Mouse (Mus musculus): ENCODE measurements around the gene Gna11. TPM values are rescaled to one million over a fixed set of nuclear protein-coding genes. Genes with fewer than 3 reads are reported as not detected.

The Gna11 gene
- polyA plus RNA-seq, 1 experiment from 2014 or later, result 76.3 TPM

DNA sequence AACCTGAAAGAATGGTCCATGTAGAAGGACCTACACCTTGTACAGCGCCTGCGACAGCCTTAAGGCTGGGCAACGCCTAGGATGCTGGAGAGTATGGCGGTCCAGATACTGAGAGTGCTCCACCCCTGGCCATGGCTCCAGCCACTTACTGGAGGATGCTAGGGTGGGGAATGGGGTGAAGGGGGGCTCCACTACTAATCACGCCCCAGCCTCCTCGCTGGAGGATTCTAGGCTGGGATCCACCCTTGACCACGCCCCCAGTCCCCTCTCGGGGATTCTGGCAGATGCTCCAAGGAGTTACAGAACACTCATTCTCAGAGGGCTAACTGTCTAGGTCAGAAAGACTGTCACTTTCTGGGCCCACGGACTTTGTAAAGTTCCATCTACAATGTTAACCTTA lies 28.0 kb upstream of the Gna11 start:
- H3K4me1 ChIP-seq, result peaks cover 67% of the 10 kb centered on the region
- no peak for ATAC-seq (ENCODE audit: low FRiP score)
- H3K4me3 ChIP-seq, result no peak overlapping the region
- no peaks in the 10 kb centered on the region for H3K36me3 ChIP-seq
- H3K27ac ChIP-seq, result no peak overlapping the region
- no peak overlapping the region for H3K9ac ChIP-seq
- H3K27me3 ChIP-seq, result peaks cover 65% of the 10 kb centered on the region
- 0 out of 2 replicates have a peak overlapping the region, but pooled peaks have one; percentile 63 for H3K4me2 ChIP-seq (replicated peaks)
- no peaks in the 10 kb centered on the region for H3K9me3 ChIP-seq (replicated peaks)
- WGBS, result 9% methylated on average over 9 of the region's 9 CpGs

DNA sequence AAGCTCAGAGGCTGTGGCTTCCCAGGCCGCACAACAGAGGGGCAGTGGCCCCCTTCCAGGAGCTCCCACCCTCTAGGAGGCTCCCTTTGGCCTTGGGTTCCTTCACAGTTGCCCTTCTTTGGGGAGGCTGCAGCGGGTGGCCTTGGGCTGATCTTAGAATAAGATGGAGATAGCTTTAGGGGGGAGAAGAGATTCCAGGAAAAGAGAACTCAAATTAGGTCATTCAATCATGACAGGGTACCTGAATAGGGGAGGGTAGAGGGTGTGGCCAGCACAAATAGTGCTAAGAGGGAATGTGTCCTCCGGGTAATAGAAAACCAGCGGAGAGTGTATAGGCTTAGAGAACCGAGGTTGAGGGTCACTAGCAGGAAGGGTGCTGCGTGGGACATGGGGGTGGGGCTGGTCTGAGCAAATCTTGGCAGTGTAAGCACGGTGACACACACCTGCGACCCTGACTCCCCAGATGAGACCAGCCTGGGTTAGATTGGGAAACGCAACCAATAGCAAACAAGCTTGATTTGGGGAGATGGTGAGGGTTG lies 27.2 kb upstream of the Gna11 start:
- peak; percentile 3 for ATAC-seq (ENCODE audit: low FRiP score)
- Histone ChIP-seq H3K4me3 (peak overlapping the region; percentile 17; the same call in 1 of the 2 replicates), H3K27ac (peak overlapping the region; percentile 62), H3K9me3 (replicated peaks) (no peaks in the 10 kb centered on the region), H3K9ac (no peak overlapping the region), H3K27me3 (peaks cover 65% of the 10 kb centered on the region), H3K4me2 (replicated peaks) (peak overlapping the region; percentile 63), H3K4me1 (peaks cover 67% of the 10 kb centered on the region), H3K36me3 (no peaks in the 10 kb centered on the region)
- under 1% methylated on average over 9 of the region's 9 CpGs for WGBS

DNA sequence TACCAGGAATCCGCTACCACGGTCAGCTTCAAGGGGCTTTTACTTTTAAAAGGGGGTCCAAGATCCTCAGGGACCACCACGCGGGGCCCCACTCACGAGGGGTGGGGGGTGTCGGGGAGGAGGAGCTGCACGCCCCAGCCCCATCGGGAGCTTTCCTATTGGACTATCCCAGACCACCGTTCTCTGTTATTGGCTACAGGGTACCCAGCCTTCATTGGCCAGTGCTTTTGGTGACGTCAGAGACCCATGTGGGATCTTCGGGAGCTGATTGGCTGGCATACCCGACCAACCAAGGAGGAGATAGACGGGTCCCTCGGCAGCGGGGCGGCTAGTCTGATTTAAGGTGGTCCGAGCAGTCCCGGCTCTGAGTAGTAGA lies 26.5 kb upstream of the Gna11 start:
- no peaks in the 10 kb centered on the region for H3K9me3 ChIP-seq (replicated peaks)
- WGBS, result under 1% methylated on average over 18 of the region's 18 CpGs
- H3K36me3 ChIP-seq, result no peaks in the 10 kb centered on the region; the same call in 1 of the 2 replicates
- ATAC-seq (ENCODE audit: low FRiP score), result peak; percentile 88
- peak overlapping the region; percentile 87 for H3K27ac ChIP-seq
- H3K9ac ChIP-seq, result no peak overlapping the region
- H3K4me1 ChIP-seq, result peaks cover 67% of the 10 kb centered on the region
- peak overlapping the region; percentile 63 for H3K4me2 ChIP-seq (replicated peaks)
- H3K4me3 ChIP-seq, result peak overlapping the region; percentile 33
- peaks cover 65% of the 10 kb centered on the region for H3K27me3 ChIP-seq

DNA sequence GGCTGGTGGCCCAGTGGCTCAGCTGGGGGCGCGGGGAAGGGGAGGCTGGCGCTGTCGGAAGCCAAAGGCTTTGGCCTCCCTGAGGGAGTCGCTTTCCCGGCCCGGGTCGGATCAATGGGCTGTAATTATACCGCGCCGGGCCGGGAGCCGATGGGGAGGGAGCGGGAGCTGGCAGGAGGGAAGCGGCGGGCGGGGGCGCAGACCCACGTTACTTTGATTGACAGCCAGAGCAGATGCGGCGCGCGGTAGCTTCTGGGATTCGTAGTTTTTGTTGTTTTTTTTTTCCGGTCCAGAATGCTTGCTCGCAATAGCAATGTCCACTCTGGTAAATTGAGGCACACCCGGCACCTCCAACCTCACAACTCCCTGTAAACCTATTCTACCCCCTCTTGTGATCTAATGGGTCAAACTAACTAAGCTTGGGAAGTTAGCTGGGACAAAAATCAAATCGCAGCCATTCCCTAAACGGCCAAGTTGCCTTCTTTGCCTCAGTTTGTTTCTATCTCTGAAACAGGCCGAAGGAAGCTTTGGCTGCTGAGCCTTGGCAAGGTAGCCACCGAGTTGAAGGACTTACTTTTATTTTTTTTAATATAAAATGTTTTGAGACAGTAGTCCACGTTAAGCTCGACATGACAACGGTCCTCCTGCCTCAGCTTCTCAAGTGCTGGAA lies 26.0 kb upstream of the Gna11 start:
- ATAC-seq (ENCODE audit: low FRiP score), result peak; percentile 73
- Histone ChIP-seq H3K27me3 (peaks cover 65% of the 10 kb centered on the region), H3K9ac (no peak overlapping the region; the same call in 1 of the 2 replicates), H3K4me2 (replicated peaks) (peak overlapping the region; percentile 63), H3K9me3 (replicated peaks) (no peaks in the 10 kb centered on the region), H3K36me3 (peaks cover 4% of the 10 kb centered on the region), H3K4me3 (peak overlapping the region; percentile 33), H3K27ac (peak overlapping the region; percentile 87), H3K4me1 (peaks cover 63% of the 10 kb centered on the region)
- under 1% methylated on average over 33 of the region's 34 CpGs for WGBS

DNA sequence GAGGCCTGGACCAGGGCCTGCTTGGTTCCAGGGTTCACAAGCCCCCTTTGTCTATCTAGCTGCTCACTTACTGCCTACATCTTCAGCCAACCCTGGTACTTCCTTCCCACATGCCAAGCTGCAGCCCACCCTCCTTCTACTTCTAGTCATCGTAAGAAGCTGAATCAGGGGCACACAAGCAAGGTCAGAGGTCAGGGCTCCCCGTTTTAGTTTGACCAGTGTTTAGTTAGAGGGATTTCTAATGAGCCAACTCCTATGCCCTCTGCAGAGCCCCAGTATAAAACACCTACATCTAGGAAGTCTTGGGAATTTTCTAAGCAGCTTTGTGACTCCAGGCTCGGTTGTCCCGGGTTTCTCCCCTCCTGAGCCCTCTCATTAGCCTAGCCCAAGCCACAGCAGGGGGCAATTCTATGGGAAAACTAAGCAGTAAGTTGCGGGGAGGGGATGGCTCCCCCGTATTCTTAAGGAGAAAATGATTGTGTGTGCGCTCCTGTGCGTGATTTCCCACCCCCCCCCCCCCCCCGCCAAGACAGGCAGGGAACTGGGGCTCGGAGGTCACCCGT lies 25.3 kb upstream of the Gna11 start:
- Histone ChIP-seq H3K36me3 (peaks cover 11% of the 10 kb centered on the region), H3K4me2 (replicated peaks) (peak overlapping the region; percentile 63), H3K4me1 (peaks cover 59% of the 10 kb centered on the region), H3K27ac (peak overlapping the region; percentile 87), H3K9ac (no peak overlapping the region; the same call in 1 of the 2 replicates), H3K27me3 (peaks cover 65% of the 10 kb centered on the region), H3K4me3 (peak overlapping the region; percentile 33), H3K9me3 (replicated peaks) (no peaks in the 10 kb centered on the region)
- ATAC-seq (ENCODE audit: low FRiP score), result peak; percentile 30
- under 1% methylated on average over 10 of the region's 11 CpGs for WGBS

DNA sequence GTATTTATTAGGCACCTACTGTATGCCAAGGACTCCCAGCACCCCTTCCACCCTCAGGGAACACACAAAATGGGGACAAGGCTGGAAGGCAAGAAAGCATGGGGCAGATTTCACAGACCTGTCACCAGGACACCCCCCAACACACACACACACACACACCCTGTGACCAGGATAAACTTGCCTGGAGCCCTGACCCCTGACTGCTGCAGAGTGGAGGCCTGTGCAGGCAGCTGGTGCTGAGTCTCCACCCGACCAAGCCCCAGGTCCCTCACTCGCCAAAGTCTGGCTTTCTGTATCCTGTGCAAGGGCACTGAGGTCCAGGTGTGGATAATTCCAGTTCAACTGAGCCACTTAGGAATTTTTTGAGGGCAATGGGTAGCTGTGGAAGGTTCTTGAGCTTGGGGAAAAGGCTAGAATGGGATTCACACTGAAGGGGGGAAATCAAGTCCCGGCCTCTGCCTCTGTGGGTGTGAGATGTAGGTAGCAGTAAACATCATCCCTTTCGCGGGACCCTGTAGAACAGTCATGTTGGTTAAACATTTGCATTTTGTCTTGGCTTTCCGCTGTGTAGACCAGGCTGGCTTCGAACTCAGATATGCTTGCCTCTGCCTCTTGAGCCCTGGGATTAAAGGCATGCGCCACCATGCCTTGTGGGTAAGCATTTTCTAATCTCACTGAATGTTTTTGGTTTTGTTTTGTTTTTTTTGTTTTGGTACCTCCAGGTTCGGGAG lies 24.7 kb upstream of the Gna11 start:
- peaks cover 60% of the 10 kb centered on the region for H3K4me1 ChIP-seq

DNA sequence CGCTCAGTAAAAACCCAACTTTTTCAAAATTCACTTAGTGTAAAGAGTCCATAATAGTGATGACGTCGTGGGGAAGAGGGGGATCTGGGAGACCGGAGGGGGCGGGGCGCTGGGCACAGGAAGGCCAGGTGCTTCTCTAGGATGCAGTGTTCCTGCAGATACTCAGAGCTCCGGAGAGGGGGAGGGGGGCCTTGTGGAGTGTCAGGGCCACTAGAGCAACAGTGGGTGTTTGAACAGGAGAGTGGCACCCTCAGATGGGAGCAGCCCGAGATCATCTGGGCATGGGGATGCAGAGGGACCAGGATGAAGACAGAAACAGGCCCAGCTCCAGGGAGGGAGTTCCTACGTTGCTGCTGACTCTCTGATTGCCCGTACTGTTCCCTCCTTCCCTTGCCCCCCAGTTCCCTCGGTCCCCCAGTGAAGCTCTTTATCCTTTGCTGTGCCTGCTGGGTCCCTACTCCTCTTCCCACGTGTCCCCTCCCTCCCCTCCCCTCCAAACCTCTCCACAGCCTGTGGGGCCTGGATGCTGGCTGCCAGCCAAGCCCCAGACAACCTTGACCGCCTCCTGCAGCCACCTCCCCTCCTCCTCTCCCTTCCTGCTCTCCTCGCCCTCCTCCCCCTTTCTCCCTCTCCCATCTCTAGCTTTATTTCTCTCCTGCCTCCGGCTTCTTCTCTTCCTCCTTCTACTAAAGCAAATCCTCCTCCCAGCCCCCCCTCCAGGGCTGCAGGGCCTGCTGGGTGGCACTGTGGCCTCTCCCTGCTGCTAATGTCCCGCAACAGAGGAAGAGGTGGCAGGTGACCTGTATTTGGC lies 23.6 kb upstream of the Gna11 start:
- H3K4me1 ChIP-seq, result peaks cover 63% of the 10 kb centered on the region
- ATAC-seq (ENCODE audit: low FRiP score), result 0 out of 2 replicates have a peak, but pooled peaks have one; percentile 4
- H3K27me3 ChIP-seq, result peaks cover 63% of the 10 kb centered on the region
- 11% methylated on average over 16 of the region's 16 CpGs for whole genome bisulfite sequencing
- H3K4me3 ChIP-seq, result no peak overlapping the region
- no peaks in the 10 kb centered on the region for H3K9me3 ChIP-seq (replicated peaks)
- peak overlapping the region; percentile 28; the same call in 1 of the 2 replicates for H3K4me2 ChIP-seq (replicated peaks)
- peak overlapping the region; percentile 79 for H3K27ac ChIP-seq
- H3K36me3 ChIP-seq, result peaks cover 24% of the 10 kb centered on the region
- no peak overlapping the region for H3K9ac ChIP-seq

More for the DNA sequence above, 24.7 kb upstream of the Gna11 start:
- H3K4me2 ChIP-seq (replicated peaks), result no peak overlapping the region; the same call in 1 of the 2 replicates
- H3K4me3 ChIP-seq, result no peak overlapping the region
- H3K9me3 ChIP-seq (replicated peaks), result no peaks in the 10 kb centered on the region
- WGBS, result 41% methylated on average over 9 of the region's 9 CpGs
- H3K9ac ChIP-seq, result no peak overlapping the region
- ATAC-seq (ENCODE audit: low FRiP score), result no peak
- peak overlapping the region; percentile 79; the same call in 1 of the 2 replicates for H3K27ac ChIP-seq
- peaks cover 17% of the 10 kb centered on the region for H3K36me3 ChIP-seq
- H3K27me3 ChIP-seq, result peaks cover 69% of the 10 kb centered on the region

DNA sequence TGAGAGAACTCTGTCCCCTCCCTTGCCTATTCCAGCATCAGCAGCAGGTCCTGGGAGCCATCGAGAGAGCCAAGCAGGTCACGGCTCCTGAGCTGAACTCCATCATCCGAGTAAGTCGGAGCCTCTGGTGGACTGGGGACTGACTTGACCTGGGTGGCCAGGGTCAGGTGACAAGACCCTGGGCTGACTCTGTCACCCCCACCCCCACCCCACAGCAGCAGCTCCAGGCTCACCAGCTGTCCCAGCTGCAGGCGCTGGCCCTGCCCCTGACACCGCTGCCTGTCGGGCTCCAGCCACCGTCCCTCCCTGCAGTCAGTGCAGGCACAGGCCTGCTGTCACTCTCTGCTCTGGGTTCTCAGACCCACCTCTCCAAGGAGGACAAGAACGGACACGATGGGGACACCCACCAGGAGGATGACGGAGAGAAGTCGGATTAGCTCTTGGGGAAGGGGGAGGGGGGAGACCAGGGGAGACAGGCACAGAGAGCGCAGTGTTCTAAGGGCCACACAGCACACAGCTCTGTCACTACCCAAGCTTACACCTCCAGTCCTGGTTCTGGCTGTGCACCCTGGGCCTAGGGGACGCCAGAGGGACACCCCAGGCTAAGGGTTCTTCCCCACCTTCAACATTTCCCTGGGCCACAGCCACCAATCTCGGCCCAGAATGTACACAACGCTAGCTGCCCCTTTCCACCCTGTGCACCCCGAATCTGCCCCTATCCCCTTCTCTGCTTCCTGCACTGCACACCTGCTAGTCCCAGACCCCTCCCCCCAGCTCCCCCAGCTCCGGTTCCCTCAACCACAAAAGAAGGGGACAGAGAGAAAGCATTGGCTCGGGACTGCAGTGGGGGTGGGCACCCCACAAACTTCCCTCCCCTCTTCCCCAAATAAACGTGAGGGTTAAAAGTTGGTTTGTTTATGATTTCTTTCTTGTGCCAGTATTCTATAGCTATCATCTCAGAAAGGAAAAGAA lies 20.6 kb upstream of the Gna11 start:
- 29% methylated on average over 20 of the region's 20 CpGs for WGBS
- no peak overlapping the region for H3K9ac ChIP-seq
- H3K9me3 ChIP-seq (replicated peaks), result no peaks in the 10 kb centered on the region
- no peak overlapping the region for H3K4me2 ChIP-seq (replicated peaks)
- H3K36me3 ChIP-seq, result peaks cover 31% of the 10 kb centered on the region
- peaks cover 65% of the 10 kb centered on the region for H3K4me1 ChIP-seq
- H3K27ac ChIP-seq, result no peak overlapping the region
- no peak for ATAC-seq (ENCODE audit: low FRiP score)
- H3K27me3 ChIP-seq, result peaks cover 51% of the 10 kb centered on the region
- no peak overlapping the region for H3K4me3 ChIP-seq

DNA sequence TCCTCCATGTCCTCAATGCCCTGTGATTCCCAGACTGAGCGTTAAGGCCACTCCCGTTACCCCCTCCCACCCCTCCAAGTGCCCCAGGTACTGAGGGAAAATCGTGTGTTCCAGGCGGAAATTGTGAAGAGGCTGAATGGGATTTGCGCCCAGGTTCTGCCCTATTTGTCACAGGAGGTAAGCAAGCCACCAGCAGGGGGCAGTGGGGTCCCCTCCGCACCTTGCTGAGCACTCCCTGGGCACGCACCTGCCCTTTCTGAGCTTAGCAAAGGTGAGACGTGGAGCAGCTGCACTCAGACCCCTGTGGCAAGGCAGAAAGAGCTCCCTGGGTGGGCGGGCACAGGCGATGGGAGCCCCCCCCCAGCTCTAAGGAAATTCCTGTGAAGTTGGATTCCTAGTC lies 19.7 kb upstream of the Gna11 start:
- no peak overlapping the region for H3K4me3 ChIP-seq
- peaks cover 62% of the 10 kb centered on the region for H3K4me1 ChIP-seq
- no peak overlapping the region for H3K27ac ChIP-seq
- no peak for ATAC-seq (ENCODE audit: low FRiP score)
- 13% methylated on average over 10 of the region's 10 CpGs for WGBS
- no peak overlapping the region; the same call in 1 of the 2 replicates for H3K9ac ChIP-seq
- peaks cover 50% of the 10 kb centered on the region for H3K27me3 ChIP-seq
- no peak overlapping the region; the same call in 1 of the 2 replicates for H3K4me2 ChIP-seq (replicated peaks)
- H3K36me3 ChIP-seq, result peaks cover 31% of the 10 kb centered on the region
- H3K9me3 ChIP-seq (replicated peaks), result no peaks in the 10 kb centered on the region

DNA sequence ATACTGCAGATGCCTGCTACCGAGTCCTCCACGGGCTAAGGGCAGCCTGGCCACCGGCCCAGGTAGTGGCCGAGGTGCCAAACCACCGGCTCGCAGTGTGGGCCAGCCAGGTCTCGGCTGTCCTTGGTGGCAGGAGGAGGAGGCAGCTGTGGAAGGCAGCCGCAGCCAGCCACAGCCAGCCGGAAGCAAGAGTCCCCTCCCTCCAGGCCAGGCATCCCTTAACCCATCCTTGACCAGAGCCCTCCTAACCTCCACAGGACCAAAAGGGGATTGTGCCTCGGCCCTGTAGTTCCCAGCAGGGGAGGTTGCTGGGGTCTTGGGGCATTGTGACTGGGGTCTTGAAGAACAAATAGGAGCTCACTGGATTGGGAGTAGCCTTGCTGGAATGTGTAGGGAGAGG lies 19.2 kb upstream of the Gna11 start:
- Histone ChIP-seq H3K4me2 (replicated peaks) (peak overlapping the region; percentile 40), H3K4me3 (peak overlapping the region; percentile 20), H3K27me3 (peaks cover 47% of the 10 kb centered on the region), H3K36me3 (peaks cover 31% of the 10 kb centered on the region), H3K9ac (peak overlapping the region; percentile 46; the same call in 1 of the 2 replicates), H3K4me1 (peaks cover 56% of the 10 kb centered on the region), H3K27ac (peak overlapping the region; percentile 60; the same call in 1 of the 2 replicates), H3K9me3 (replicated peaks) (no peaks in the 10 kb centered on the region)
- no peak for ATAC-seq (ENCODE audit: low FRiP score)
- WGBS, result 1% methylated on average over 10 of the region's 10 CpGs

Data from hindbrain, embryonic 12.5 days (tissue).